Mouse (Mus musculus) limb, embryonic 14.5 days (tissue): ENCODE data around the gene Rad51b. TPM values are rescaled to one million over a fixed set of nuclear protein-coding genes. Genes with fewer than 3 reads are reported as not detected.
A peak's percentile ranks its signal among the peaks of the same experiment; 100 is the strongest.

ENCODE experiments used
- ATAC-seq: fragments of 200-750 bp; cut with Nextera tagmentation; 2 replicates; pipeline ENCODE4 v1.8.0; 2017; ENCODE audit warnings: low read depth, moderate number of reproducible peaks, moderate TSS enrichment; ENCODE audit not compliant: low FRiP score
- DNase-seq: peaks from one replicate; pipeline ENCODE4 v3.0.0-alpha.2; 2015; ENCODE audit warnings: low spot score
- H3K27ac ChIP-seq: fragments of 300-500 bp; sonication (generic); replicated peaks from 2 replicates; pipeline ENCODE4 v1.5.1; 2014; ENCODE audit warnings: low read depth, mild to moderate bottlenecking, low read length, moderate library complexity, mixed read lengths
- H3K27me3 ChIP-seq: fragments of 300-500 bp; sonication (generic); 2 replicates; pipeline ENCODE4 v1.6.1; 2014; ENCODE audit warnings: low read length, mixed read lengths; ENCODE audit not compliant: control insufficient read depth, insufficient read depth
- H3K36me3 ChIP-seq: fragments of 300-500 bp; sonication (generic); 2 replicates; pipeline ENCODE4 v1.6.1; 2014; ENCODE audit warnings: mild to moderate bottlenecking, low read length, moderate library complexity, mixed read lengths; ENCODE audit not compliant: control insufficient read depth, insufficient read depth
- H3K4me1 ChIP-seq: fragments of 300-500 bp; sonication (generic); 2 replicates; pipeline ENCODE4 v1.6.1; 2014; ENCODE audit warnings: antibody characterized with exemption, low read length, mixed read lengths; ENCODE audit not compliant: control insufficient read depth, insufficient read depth
- H3K4me2 ChIP-seq: fragments of 300-500 bp; sonication (generic); replicated peaks from 2 replicates; pipeline ENCODE4 v1.6.1; 2014; ENCODE audit warnings: low read depth, mild to moderate bottlenecking, low read length, moderate library complexity; ENCODE audit not compliant: severe bottlenecking
- H3K4me3 ChIP-seq: fragments of 300-500 bp; sonication (generic); replicated peaks from 2 replicates; pipeline ENCODE4 v1.5.1; 2014; ENCODE audit warnings: low read length
- H3K9ac ChIP-seq: fragments of 300-500 bp; sonication (generic); 2 replicates; pipeline ENCODE4 v1.6.1; 2014; ENCODE audit warnings: mild to moderate bottlenecking, low read depth, low read length, moderate library complexity; ENCODE audit not compliant: severe bottlenecking
- H3K9me3 ChIP-seq: fragments of 300-500 bp; sonication (generic); 2 replicates; pipeline ENCODE4 v1.6.1; 2016; ENCODE audit warnings: low read length; ENCODE audit not compliant: control insufficient read depth
- POLR2A ChIP-seq: fragments of 200-500 bp; IDR thresholded peaks from 2 replicates; pipeline ENCODE4 v1.8.0; 2012; ENCODE audit warnings: inconsistent platforms, mild to moderate bottlenecking, moderate library complexity, borderline replicate concordance; ENCODE audit not compliant: insufficient read depth, insufficient read length; ENCODE audit errors: extremely low read depth
- WGBS: fragments of 180-500 bp; shearing (Covaris S2); extraction: QIAGEN DNeasy Blood & Tissue Kit; methylation state at CpG from one replicate; pipeline ENCODE4 v1.1.7; 2014; 5-methylcytosine and 5-hydroxymethylcytosine counted together
- polyA plus RNA-seq, 2 experiments: library from polyadenylated mRNA; depleted of rRNA in 1 of 2; stranded (reverse) in 1 of 2; unstranded in 1 of 2; fragments of >200 nt; fragmentation: Nextera tagmentation in 1 of 2; extraction: Ambion mirVana in 1 of 2; gene quantifications; 2 replicates each; pipeline versions ENCODE4 v1.2.1 to v1.2.3; 2012 to 2014

Rad51b gene
- polyA plus RNA-seq, 2 experiments, result 3.2 to 5.7 TPM

DNA sequence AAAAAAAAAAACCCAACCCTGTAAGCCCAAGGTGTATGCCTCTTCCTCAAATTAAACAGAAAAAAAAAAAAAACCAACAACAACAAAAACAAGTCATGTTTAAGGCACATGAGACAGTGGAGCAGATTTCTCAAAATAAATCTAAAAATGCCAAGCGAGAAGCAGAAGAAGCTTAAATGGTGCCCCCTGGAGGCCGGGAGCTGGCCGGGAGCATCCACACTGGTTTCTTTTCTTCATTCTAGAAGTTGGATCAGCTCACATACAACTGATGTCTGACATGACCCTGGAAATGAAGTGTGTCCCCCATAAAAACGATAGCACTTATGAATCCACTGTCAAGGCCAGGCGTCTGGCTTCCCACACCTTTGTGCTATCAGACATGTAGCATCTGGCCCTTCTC lies 36.0 kb upstream of the Rad51b start:
- Histone ChIP-seq H3K9me3 (no peaks in the 10 kb centered on the region), H3K4me1 (no peaks in the 10 kb centered on the region), H3K36me3 (peaks cover 77% of the 10 kb centered on the region), H3K4me2 (no peak overlapping the region), H3K27ac (no peak overlapping the region), H3K27me3 (no peaks in the 10 kb centered on the region), H3K9ac (no peak overlapping the region), H3K4me3 (no peak overlapping the region)
- DNase-seq (peak; percentile 34), ATAC-seq (no peak)
- 60% methylated on average over 5 of the region's 5 CpGs for WGBS
- TF ChIP-seq POLR2A, result no peak

DNA sequence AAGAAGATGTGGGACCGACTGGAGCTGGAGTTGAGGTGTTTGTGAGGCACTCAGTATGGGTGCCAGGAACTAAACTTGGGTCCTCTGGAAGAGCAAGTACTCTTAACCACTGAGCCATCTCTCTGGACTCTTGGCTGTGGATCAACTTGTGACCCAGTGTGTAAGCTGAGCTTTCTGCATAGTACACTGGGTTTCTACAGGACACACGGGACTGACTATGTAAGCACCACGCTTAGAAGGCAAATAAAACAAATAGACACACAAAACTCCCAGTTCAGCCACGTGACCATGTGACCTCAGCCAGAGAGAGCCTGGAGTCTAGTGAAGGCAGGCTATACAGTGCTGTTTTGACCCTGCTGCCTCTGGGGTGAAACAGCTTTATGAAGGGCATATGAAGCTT lies 24.5 kb upstream of the Rad51b start:
- 85% methylated on average over 4 of the region's 4 CpGs for WGBS
- Histone ChIP-seq H3K4me2 (no peak overlapping the region), H3K4me3 (no peak overlapping the region), H3K4me1 (no peaks in the 10 kb centered on the region), H3K27me3 (no peaks in the 10 kb centered on the region), H3K27ac (no peak overlapping the region), H3K9me3 (no peaks in the 10 kb centered on the region), H3K36me3 (peaks cover 86% of the 10 kb centered on the region), H3K9ac (no peak overlapping the region)
- ATAC-seq, result no peak
- DNase-seq, result no peak
- TF ChIP-seq POLR2A, result no peak

DNA sequence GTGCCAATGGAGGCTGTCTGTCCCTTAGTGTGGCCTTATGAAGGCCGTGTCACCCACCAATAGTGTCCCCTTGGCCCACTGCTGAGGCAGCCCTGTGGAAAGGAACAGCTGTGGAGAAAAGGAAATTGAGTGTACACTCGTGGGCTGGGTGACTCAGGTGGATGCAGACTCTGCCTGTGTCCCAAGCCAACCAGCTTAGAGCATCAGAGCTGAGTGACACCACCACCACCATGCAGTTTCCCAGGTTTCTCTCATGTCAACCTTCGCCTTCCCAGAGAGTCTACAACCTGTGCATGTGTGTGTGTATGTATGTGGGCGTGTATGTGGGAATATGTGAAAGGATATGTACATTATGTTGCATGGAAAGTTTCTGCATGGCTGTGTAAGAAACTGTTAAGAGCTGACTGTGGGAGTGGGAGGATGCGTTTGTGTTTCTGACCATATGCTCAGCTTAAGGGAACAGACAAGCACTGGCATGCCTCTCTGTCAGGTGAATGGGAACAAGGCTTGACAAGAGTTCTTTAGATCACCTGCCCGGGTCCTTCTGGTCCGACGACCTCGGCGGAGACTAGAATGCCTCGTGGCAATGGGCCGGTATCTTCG lies 17.5 kb upstream of the Rad51b start:
- no peaks in the 10 kb centered on the region for H3K9me3 ChIP-seq
- no peak overlapping the region for H3K4me2 ChIP-seq
- H3K4me3 ChIP-seq, result no peak overlapping the region
- no peaks in the 10 kb centered on the region for H3K27me3 ChIP-seq
- H3K36me3 ChIP-seq, result peaks cover 82% of the 10 kb centered on the region
- TF ChIP-seq POLR2A, result no peak
- DNase-seq (no peak), ATAC-seq (no peak)
- no peaks in the 10 kb centered on the region for H3K4me1 ChIP-seq
- 83% methylated on average over 13 of the region's 13 CpGs for WGBS
- H3K27ac ChIP-seq, result no peak overlapping the region
- no peak overlapping the region for H3K9ac ChIP-seq

DNA sequence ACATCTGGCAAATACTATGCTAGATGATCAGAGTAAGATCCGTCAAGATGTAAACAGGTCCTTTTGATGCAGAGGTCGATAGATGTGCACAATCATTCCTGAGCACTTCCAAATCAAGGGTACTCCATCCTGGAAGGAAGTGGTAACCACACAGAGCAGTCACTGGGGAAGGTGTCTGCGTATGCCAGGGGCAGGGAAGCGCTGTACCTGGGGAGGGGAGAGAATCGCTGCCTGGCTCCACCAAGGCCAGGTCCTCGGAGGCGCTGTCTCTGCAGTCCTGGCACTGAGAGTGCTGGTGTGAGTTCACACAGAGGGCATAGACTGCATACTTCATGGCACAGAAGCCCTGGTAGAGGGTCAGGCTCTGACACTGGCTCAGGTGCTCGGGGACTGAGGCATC lies 14.5 kb upstream of the Rad51b start:
- Histone ChIP-seq H3K4me2 (no peak overlapping the region), H3K36me3 (peaks cover 84% of the 10 kb centered on the region)
- ATAC-seq, result no peak

DNA sequence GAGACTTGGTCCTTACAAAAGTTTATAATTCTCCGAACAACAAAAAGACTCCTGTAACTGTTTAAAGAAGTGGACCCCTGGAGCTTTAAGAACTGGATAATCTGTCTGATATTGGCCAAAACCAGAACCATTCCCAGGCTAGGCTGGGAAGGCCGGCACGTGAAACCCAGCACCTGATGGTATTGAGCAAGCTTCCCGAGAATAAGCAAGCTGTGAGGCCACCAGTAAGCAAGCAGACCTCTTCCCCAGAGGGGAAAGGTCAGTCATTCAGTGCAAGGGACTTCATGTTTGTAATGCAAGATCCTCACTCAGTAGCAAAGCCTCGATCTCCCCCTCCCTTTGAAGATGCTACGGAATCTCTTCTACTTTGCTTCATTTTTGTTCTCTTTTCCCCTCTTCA lies 4.2 kb upstream of the Rad51b start:
- 76% methylated on average over 6 of the region's 6 CpGs for WGBS
- Histone ChIP-seq H3K4me2 (no peak overlapping the region), H3K9me3 (no peaks in the 10 kb centered on the region), H3K4me1 (peaks cover 6% of the 10 kb centered on the region; the same call in 1 of the 2 replicates), H3K27me3 (no peaks in the 10 kb centered on the region), H3K4me3 (no peak overlapping the region), H3K27ac (no peak overlapping the region), H3K9ac (no peak overlapping the region), H3K36me3 (peaks cover 16% of the 10 kb centered on the region)
- TF ChIP-seq POLR2A, result no peak
- DNase-seq, result no peak
- no peak for ATAC-seq

More for the DNA sequence above, 14.5 kb upstream of the Rad51b start:
- Histone ChIP-seq H3K9ac (no peak overlapping the region), H3K27me3 (no peaks in the 10 kb centered on the region), H3K4me1 (no peaks in the 10 kb centered on the region), H3K4me3 (no peak overlapping the region), H3K27ac (no peak overlapping the region), H3K9me3 (no peaks in the 10 kb centered on the region)
- TF ChIP-seq POLR2A, result no peak
- whole genome bisulfite sequencing, result 93% methylated on average over 8 of the region's 8 CpGs
- no peak for DNase-seq
